Mouse (Mus musculus): ENCODE measurements around the gene Palm2. TPM values are rescaled to one million over a fixed set of nuclear protein-coding genes. Genes with fewer than 3 reads are reported as not detected.
A peak's percentile ranks its signal among the peaks of the same experiment; 100 is the strongest.

The Palm2 gene
- total RNA-seq, 2 experiments from 2014 or later: 65.7 to 74.2 TPM

DNA sequence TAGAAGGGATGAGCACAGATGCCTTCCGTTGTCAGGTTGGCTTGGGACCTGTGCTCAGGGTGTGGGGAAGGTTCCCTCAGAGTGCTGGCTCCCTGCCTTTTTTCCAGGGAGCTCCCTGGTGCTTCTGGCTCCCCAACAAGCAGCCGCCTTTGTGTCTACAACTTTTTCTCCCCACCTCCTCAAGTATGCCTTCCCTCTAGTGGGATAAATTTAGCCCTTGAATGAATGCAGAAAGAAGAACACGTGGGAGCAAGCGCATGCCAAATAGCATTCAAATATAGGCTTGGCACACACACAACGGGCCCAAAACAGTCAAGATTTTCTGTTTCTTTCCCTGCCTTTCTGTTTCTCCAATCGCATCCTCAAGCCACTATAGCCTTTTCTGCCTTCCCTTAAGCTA lies 127.0 kb downstream of the Palm2 start:
- peak; percentile 63 to 95 for DNase-seq (ENCODE audit: low spot score in 2 of 2)
- intact Hi-C loops (cut with DNase I): loop anchor here (1.0 kb wide), 1 partner anchor 127 kb away; the partner anchor contains the start of gene Palm2

DNA sequence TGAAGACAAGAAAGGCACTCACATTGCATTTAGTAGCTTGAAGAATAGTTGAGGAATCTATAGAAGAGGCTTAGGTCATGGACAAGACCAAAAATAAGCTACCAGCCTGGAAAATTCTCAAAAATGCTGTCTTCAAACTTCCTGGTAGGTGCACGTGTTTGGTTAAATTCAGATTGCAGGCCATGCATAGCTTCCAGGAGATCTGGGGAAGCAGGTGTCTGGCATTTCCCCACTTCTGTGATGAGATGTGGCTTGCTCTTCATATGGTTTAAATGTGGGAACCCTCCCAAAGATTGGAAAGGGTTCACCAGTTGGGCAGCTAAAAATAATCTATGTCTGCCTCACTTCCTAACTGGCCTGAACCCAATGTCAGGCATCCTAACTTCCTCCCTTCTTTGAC lies 131.2 kb downstream of the Palm2 start:
- intact Hi-C loops (cut with DNase I): no loop called here
- no peak for DNase-seq (ENCODE audit: low spot score in 2 of 2)

DNA sequence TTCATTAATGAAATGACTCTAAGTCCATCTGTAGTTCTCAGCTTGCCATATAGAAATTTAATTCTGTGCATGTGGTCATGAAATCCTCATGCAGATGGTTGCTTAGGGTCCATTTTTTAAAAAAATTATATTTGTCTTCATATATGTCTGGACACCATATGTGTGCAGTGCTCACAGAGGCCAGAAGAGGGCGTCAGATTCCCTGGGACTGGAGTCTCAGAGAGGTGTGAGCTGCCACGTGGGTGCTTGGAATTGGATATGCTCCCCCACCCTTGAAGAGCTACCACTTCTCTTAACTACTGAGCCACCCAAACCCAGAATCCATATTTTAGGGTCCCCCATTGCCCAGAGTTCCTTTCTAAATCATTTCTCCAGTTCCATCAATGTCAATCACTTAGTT lies 131.8 kb downstream of the Palm2 start:
- DNase-seq (ENCODE audit: low spot score in 2 of 2): no peak
- intact Hi-C loops (cut with DNase I): no loop called here

DNA sequence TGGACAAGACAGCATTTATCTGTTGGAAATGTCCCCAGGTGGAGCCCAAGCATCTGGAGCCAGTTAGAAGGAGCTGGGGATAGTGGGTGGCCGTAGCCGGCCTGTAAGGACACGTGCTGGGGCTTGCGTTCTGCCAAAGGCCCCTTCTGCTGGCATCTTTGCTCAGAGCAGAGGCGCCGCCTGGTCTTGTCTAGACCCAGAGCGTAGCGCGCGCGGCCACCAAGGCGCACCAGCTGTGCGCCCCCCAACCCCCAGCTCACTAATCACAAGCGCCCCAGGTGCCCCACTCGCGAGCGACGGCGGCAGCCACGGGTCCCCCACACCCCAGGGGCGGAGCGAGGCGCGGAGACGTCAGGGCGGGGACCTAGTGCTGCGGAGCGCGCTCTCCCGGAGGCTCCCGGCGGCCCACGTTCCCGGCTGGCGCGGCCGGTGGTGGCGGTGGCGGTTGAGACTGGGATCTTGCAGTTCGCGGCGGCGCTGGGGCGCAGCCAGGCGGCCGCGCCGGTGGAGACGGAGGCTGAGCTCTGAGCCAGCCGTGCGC lies 133.7 kb downstream of the Palm2 start, which contains the start of gene Pakap:
Gene Pakap (plus strand): TSS at position 514 of the 541 bp plus-strand sequence.
- intact Hi-C loops (cut with DNase I): no loop called here
- peak; percentile 74 to 79 for DNase-seq (ENCODE audit: low spot score in 2 of 2)

DNA sequence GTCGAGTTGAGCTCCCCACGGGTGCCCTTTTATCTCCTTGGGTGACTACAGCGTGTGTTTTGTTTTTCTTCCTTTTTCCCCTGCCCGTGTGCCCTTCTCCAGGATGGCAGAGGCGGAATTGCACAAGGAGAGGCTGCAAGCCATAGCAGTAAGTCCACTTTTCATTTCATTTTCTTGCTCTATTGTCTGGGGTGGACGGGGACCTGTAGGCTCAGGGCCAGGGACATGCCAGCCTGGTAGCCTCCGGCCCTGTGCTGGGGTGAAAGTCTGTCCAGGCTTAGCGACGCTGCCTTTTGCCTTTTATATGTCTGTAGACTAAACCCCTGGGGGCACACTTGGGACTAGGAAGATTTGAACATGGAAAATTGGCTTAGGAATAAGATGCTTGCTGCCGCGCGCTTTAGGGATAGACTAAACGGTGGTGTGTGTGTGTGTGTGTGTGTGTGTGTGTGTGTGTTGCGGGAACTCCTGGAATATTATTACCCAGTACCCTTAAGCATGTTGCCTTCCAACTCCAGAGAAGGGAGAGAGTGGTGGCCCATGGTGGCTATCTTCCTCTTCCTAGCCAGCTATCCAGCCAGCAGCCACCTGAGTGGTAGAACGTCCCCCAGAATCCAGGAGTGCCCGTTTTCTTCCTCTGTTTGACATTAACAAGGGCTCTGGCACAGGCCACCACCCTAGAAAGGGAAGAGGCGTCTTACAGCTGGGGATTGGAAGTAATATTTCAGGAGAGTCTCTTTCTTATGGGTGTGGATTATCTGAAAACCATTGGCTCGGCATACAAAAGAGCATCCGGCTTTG lies 134.4 kb downstream of the Palm2 start:
- intact Hi-C loops (cut with DNase I): no loop called here
- no peak for DNase-seq (ENCODE audit: low spot score in 2 of 2)

DNA sequence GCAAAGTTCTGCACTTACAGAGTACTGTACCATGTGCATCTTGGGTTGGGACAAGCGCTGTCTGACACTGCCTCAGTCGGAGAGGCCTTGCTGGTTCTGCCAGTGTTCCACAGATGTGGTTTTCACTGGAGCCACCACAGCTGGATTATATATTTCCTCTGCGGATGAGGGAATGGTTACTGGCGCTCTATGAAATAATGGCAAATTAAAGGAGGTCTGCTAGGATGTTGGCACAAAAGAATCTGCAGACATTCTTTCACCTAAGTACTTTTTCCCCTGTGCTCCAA lies 135.0 kb downstream of the Palm2 start:
- DNase-seq (ENCODE audit: low spot score in 2 of 2): no peak
- intact Hi-C loops (cut with DNase I): no loop called here

DNA sequence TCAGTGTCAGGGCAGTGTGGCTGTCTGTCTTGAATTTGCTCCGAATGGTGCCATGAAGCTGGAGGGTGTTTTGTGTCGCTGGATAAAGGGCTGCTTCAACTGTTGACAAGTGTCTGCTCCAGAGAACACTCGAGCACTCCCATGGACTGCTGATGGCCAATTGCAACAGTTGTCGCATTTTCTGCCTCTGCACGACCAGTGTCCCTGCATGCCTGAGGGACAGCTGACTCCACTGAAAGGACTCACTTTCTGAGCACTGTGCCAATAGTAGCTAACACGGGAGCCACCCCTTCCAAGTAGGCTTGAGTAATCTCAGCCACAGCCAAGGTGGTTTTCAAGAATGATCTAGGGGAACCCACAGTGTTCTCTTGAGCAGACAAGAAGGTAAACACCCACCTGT lies 135.7 kb downstream of the Palm2 start:
- intact Hi-C loops (cut with DNase I): no loop called here
- no peak for DNase-seq (ENCODE audit: low spot score in 2 of 2)

DNA sequence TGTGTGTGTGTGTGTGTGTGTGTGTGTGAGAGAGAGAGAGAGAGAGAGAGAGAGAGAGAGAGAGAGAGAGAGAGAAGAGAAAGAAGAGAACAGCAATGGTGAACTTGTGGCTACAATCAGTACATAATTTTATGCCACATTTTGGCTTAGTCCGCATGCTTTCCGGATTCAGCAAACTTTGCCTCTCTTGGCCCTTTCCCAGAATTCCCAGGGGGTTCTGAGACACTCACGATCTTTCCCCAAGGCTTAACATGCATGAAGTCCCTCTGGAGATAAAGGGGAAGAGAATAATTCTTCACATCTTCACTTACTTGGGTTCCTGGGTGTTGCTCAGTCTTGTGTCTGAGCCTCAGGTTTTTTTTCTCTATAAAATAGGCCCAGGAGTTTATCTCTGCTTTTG lies 136.2 kb downstream of the Palm2 start:
- intact Hi-C loops (cut with DNase I): no loop called here
- no peak for DNase-seq (ENCODE audit: low spot score in 2 of 2)

DNA sequence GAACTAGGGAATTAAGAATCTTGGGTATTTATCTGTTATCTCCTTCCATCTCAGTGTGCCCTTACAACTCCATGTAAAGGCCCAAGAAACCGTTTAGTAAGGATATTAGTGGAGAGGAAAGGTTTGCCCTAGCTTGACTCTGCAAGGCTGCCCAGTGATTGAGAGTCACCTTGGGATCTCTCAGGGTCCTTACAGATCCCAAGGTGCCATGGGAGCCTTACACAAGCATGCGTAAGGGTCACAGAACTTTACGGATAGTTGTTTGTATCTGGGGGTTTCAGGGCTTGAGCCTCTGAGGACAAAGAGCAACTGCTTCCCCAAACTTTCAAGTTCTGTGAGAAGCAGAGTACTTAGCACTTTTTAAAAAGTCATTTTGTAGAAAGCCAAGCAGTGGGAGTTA lies 140.1 kb downstream of the Palm2 start:
- DNase-seq (ENCODE audit: low spot score in 2 of 2): no peak
- intact Hi-C loops (cut with DNase I): no loop called here

DNA sequence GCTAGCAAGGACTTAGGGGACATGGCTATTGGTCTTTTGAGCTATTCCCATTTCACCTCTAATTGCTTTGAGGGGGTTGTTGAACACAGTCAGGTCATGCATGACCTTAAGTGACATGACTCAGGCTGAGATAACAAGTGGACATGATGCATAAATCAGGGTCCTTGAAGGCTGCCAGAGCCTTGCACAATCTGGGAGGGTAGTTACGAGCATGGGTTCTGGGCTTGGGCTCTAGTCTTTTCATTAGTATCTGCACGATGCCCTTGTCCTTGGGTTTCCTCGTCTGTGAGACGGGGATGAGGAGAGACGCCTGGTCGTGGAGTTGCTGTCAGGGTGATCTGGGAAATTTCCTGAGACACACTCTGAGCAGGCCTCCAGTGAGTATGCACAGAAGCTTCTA lies 140.6 kb downstream of the Palm2 start:
- intact Hi-C loops (cut with DNase I): no loop called here
- DNase-seq (ENCODE audit: low spot score in 2 of 2): no peak

DNA sequence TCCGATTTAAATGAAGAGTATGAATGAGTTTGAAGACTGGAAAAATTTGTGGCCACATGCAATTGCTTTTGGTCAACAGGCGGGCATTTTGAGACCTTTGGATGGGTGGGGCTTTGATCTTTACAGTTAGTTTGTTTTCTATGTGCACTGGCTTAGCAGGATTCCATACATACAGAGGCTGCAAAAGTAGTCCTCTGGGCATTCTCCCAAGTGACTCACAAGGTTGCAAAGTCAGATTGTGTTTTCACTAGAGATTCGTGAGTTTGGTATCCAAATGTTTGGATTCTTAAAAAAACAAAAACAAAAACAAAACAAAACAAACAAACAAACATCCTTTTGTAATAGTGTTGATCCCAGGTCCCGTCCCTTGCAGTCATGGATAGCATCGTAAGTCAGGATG lies 141.6 kb downstream of the Palm2 start:
- no peak for DNase-seq (ENCODE audit: low spot score in 2 of 2)
- intact Hi-C loops (cut with DNase I): no loop called here

DNA sequence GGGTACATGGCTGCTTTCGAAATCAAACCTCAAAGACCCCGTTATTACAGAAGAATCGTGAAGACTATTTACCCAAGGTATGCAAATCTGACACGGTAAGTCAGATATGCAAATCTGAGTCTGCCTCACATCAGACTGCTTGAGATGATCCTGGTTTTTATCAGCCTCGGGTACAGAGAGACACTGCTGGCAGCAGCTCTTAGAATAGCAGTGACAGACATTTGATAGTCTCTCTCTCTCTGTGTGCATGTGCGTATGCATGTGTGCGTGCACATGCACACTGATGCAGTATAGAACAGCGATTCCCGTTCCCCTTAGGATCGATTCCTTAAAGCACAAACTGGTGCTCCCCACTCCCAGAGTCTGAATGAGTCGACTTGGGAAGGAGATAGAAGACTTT lies 142.0 kb downstream of the Palm2 start:
- intact Hi-C loops (cut with DNase I): no loop called here

DNA sequence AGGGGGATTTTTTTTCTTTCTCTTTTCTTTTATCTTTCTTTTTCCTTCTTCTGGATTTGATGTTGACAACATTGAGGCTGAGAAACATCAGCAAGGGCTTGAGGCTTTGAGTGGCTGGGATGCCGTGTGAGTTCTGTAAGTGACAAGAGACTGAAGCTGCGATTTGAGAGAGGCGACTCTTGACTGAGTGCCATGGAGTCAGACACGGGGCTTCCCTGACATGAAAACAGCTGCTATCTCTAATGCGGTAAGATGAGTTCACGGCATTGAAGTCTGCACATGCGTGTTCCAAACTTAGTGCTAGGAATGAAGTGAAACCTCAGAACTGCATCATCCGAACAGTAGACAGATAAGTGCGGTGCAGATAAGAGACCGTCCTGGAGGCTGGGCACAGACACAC lies 145.6 kb downstream of the Palm2 start:
- intact Hi-C loops (cut with DNase I): no loop called here
- no peak for DNase-seq (ENCODE audit: low spot score in 2 of 2)

More for the DNA sequence above, 142.0 kb downstream of the Palm2 start:
- DNase-seq (ENCODE audit: low spot score in 2 of 2): no peak

DNA sequence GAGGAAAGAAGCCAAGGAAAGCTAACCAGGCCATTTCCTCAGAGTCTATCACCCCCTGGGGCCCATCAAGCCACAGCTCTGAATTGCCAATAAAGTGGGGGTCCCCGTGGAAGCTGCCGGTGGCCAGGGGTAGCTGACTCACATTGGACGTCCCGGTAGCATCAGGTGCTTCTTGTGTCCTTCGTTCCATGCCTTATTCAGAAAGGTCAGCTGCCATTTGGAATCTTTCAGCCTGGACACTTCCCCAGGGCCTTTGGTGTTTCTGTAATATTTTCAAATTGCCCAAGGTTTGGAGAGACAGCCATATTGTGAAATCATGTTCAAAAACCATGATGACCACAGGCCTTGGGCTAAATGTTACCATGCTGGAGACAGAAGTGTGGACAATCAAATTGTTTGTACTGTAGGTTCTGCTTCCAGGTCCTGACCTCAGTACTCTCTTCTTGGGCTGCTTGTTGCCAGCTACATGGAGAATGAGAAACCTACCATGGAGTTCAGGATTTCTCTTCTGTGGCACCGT lies 151.3 kb downstream of the Palm2 start:
- DNase-seq (ENCODE audit: low spot score in 2 of 2): no peak
- intact Hi-C loops (cut with DNase I): no loop called here

DNA sequence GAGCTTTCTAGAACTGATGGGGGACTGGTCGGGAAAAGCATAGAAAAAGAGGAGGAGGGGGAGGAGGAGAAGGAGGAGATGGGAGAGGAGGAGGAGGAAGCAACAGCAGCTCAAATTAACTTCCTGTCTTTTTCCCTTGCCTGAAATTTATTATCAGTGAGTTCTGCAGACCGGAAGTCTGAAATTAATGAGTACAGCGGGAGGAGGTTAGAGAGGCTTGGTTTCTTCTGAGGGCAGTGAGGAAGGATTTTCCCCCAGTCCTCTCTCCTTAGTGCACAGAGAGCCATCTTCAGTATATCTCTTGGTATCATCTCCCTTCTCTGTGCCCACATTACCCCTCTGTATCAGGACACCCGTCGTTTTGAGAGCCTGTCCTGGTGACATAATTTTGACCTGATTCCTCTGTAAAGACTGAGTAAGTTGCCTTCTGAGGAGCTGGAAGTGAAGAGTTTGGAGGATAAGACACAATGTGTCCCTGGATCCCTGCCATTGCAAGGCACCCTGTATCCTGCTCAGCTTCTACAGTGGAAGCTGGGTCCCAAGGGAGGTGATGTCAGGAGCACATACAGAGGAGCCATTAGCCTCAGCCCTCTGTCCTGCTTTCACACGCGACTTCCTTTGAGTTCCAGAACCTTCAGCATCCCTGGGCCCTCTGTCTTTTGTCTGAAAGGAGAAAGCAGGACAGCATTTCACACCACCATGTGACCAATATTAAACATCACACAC lies 153.0 kb downstream of the Palm2 start:
- intact Hi-C loops (cut with DNase I): no loop called here
- DNase-seq (ENCODE audit: low spot score in 2 of 2): no peak

DNA sequence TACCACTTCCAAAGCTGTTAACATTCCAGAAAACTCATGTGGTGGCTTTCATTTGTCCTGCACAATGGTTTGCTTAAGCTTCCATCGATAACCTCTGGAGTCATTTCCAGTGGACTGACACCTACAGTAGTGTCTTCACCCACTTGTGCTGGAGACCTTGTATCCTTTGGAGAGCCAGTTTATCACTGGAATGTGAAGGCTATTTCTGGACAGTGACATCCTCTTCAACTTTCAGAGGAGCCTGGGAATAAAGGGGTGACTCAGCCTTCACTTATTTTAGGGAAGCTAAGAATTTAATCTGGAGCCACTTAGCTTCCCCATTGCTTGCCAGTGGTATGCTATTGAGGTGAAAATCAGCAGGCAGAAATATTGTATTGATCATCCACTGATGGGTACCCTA lies 154.3 kb downstream of the Palm2 start:
- no peak for DNase-seq (ENCODE audit: low spot score in 2 of 2)
- intact Hi-C loops (cut with DNase I): no loop called here

DNA sequence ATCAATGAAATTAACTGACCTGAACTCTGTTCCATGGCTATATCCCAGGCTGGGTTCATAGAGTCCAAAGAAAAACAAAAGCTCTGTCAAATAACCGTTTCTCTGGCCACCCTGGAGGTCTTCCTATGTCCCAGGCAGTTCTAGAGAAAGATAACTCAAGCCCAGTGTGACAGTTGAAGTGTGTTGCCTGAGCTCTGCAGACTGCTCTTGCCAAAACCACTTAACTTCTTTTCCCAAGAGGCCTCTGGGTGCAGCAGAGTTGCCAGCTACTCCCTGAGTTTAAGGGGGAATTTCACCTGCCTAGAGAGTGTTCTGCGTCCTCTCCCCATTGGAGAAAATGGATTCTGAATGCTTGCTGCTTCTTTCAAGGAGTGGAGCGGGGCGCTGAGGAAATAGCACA lies 158.7 kb downstream of the Palm2 start:
- DNase-seq (ENCODE audit: low spot score in 2 of 2): no peak
- intact Hi-C loops (cut with DNase I): no loop called here

DNA sequence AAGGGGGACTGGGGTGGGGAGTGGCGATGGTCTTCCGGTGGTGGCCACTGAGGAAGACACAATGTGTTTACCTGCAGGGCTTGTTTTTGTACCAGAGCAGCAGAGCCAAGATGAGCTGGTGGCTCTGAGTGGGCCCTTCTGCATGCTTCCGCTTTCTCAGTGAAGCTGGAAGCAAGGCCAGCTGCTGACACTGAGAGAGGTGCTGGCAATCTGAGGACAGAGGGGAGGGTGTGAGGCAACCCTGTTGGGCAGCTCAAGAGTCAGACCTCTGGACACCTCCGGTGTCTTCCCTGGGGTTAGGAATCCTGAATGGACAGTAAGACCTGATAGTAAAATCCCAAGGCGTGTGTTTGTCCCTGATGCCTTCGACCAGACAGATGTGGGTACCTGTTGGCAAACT lies 165.9 kb downstream of the Palm2 start:
- intact Hi-C loops (cut with DNase I): no loop called here
- DNase-seq (ENCODE audit: low spot score in 2 of 2): no peak

DNA sequence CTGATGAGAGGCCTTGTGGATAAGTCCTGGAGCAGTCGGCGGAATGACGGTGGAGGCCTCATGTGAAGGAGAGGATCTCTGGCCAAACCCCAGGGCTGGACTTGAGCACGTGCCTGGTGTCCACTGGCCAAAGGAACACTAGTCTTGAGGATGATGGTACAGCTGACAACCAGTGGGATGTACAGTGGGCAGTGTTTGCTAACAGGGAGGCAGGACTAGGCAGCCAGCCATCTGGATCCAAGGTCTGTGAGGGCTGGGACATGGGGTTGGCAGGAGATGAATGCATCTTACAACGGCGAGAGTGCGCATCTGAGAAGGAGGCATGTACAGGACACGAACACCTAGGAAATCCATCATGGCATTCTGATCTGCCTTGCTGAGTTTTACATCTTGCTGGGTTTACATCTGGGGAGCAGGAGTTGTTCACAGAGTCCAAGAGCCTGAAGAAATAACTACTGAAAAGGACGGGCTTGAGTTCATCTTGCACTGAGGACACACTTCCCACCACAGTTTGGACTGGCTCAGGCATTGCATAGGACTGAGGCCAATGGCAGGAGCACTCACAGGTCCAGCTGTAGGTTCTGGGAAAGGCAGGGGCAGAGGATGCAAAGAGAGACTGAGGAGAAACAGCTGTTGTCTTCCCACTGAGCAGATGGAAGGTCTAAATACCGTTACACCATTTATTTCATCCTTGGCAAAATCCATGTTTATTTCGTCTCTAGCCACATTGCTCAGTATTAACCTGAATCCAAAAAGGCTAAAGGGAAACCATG lies 166.8 kb downstream of the Palm2 start:
- intact Hi-C loops (cut with DNase I): no loop called here
- DNase-seq (ENCODE audit: low spot score in 2 of 2): no peak

DNA sequence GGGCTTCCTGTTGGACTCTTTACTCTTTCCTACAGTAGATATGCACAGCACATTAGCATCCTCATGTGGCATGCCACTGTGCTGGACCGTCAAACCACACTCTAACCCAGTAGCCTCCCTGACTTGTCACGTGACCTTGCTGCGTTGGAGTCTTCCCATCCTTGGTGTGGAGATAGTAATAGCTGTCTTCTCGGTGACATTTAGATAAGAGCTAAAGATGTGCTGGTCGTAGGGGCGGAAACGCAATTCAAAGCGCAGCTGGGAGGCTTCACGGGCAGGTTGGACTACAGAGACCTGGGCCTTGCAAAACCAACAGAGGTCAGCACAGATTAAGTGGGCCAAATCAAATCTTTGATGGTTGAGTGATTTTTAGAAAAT lies 167.4 kb downstream of the Palm2 start:
- no peak for DNase-seq (ENCODE audit: low spot score in 2 of 2)
- intact Hi-C loops (cut with DNase I): no loop called here
